Mouse (Mus musculus) left cerebral cortex, adult 11 months (tissue): Measurements from ENCODE around the gene Psors1c2.
"Not testable (repeated sequence)": the region's sequence is repeated elsewhere in the genome, so short reads cannot be mapped to it uniquely, and the experiment has no call there.

ENCODE experiments used
- DNase-seq: peaks from one replicate; pipeline ENCODE4 v3.0.0; 2022; ENCODE audit warnings: low spot score

Psors1c2 gene

DNA sequence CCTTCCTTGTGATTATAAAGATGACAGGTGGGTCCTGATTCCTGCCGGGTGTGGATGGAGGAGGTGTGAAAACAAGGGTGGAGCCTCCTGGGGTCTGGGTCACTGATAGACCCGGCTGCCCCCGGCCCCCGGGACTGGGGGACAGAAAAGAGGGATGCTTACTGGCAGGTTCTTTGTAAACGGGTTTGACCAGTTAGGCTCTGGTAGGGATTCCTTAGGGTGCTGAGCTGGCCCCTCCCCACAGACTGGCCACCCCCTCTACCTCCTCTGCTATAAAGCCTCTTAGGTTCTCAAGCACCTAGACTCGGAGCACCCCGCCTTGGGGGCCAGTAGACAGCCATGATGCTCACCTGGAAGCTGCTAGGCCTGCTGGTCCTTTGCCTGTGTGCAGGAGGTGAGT lies at the start of gene Psors1c2:
Psors1c2 (plus strand) TSS at position 301 of the 400 bp plus-strand sequence.
- DNase-seq = no peak

GRCm38 (mm10) chr17:35484066-35484465 lies 48.9 kb upstream of the Psors1c2 start:
- DNase-seq = peak; percentile 9

GRCm38 (mm10) chr17:35485702-35486101 lies 47.3 kb upstream of the Psors1c2 start:
- DNase-seq = no peak

GRCm38 (mm10) chr17:35486726-35487125 lies 46.3 kb upstream of the Psors1c2 start:
- DNase-seq = no peak

DNA sequence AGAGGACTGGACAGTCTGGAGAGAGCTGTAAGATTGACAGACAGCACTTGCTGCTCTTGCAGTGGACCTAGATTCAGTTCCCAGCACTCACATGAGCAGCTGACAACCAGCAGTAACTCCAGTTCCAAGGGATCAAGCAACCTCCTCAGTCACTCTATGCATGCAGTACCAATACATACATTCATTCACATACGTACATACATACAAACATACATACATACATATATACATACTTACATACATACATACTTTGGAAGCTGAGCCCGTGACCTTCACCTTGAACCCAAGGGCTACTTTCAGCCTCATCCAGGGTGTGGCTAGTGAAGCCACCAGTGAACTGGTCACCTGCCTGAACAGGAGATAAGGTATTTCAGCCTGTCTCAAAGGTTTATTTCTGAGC lies 45.0 kb upstream of the Psors1c2 start:
- no peak for DNase-seq

DNA sequence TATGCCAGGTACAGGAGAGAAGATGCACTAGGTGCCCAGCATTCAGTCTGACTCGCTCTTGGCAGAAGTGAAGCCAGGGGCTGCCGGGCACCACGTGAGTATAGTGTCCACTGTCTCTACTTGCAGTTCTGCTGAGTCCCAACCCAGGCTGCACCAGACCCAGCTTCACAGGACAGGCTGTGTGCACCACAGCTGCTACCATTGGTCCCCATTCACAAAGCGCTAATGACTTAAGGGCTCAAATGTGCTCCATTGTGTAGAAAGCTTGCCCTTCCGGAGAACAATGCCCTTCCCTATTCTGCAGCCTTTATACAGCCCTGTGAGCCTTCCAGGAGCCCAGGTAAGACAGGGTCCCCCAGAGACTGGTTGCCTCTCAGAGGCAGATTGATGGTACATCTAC lies 42.7 kb upstream of the Psors1c2 start:
- DNase-seq = no peak

DNA sequence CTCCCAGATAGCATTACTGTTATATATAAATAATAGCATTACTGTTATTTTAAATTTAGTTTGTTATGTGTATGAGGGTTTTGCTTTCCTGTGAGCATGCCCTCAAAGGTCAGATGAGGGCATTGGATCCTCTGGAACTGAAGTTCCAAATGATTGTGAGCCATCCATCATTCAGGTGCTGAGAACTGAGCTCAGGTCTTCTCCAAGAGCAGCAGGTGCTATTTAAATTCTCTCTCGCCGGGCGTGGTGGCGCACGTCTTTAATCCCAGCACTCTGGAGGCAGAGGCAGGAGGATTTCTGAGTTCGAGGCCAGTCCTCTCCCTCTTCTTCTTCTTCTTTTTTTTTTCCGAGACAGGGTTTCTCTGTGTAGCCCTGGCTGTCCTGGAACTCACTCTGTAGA lies 35.9 kb upstream of the Psors1c2 start:
- DNase-seq = no peak

GRCm38 (mm10) chr17:35502226-35502625 lies 30.8 kb upstream of the Psors1c2 start:
- DNase-seq = no peak

DNA sequence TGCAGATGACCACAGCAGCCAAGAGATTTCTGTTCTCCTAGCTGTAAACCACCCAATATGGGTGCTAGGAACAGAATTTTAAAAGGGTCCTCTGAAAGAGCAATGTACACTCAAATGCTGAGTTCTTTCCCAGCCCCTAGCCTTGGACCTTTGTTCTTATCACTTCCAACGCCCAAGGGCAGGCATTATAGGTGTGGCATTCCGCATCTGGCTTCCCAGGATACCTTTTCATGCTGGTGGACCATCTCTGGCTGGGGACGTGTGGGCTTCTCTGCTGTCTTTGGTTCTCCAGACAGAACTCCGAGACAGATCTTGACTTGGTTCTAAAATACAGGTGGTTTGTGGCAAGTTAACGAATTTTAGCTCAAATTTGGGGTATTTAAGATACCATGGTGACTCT lies 30.2 kb upstream of the Psors1c2 start:
- DNase-seq = no peak

GRCm38 (mm10) chr17:35503849-35504248 lies 29.2 kb upstream of the Psors1c2 start:
- no peak for DNase-seq

DNA sequence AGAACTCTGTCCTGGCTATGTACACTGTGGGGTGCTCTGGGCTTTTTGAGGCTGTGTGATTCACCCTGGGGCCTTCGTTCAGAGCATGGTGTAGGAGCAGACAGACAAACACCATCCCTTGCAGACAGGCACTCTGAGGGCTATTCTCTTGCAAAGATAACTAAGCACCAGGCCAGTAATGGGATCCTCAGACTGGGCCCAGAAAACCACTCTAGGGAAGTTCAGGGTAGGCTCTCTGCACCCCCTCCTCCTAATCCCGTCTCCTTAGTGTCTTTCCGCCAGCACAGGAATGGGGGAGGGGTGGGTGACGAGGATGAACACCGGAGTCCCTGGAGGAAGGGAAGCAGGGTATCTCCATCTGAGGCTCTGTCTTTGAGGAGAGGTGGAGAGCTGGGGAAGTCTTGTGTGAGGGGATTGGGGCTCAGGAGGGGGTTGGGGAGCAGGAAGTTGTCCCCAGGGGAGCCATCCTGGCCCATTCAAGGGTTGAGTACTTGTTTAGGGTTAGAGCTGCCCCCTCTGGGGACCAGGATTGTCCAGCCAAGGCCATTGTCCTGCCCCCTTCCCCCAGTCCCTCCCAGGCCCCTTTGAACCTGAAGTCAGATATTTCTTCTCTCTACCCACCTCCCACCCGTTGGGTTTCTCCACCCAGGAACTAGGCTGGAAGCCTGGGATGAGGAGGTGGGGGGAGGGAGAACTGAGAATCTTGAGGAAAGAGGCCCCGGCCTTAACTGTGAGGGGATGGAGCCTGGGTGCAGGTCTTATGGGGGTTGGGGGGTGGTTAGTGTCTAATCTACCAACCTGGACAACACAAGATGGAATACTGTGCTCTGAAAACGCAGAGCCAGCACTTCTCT lies 28.1 kb upstream of the Psors1c2 start:
- DNase-seq = no peak

GRCm38 (mm10) chr17:35505776-35506175 lies 27.2 kb upstream of the Psors1c2 start, which contains the start of gene Pou5f1:
Pou5f1 (plus strand) TSS chr17:35506018.
- DNase-seq = no peak

GRCm38 (mm10) chr17:35506881-35507280 lies 26.1 kb upstream of the Psors1c2 start:
- no peak for DNase-seq

DNA sequence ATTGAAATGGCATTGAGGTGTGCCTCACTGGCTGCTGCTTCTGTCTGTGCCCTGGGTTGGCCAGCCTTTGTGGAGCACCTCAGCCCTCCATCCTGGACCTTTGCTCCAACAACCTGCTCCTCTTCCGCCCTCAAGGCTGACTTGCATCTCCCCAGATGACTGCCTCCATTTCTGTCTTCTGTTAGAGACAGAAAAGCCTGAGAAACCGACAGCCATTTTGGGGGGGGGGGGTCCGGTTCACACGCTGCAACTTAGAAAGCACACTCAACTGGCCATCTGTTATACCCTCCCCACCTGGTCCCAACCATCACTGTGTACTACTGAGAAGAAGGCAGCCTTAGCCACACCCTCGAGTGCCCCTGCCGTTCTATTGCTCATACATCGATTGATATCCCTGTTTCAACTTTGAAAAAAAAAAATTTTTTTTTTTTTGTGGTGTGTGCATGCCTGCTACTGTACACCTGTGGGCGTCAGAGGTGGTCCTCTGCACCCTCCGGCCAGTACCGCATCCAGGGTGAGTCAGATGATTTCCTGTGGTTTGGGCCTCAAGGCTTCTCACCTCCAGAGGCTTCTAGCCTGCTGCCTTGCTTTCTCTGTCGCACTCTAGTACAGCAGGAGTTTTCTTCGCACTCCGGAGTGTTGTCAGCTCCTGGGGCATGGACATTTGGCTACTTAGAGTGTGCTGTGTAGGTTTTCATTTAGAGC lies 25.3 kb upstream of the Psors1c2 start:
- DNase-seq = no peak

DNA sequence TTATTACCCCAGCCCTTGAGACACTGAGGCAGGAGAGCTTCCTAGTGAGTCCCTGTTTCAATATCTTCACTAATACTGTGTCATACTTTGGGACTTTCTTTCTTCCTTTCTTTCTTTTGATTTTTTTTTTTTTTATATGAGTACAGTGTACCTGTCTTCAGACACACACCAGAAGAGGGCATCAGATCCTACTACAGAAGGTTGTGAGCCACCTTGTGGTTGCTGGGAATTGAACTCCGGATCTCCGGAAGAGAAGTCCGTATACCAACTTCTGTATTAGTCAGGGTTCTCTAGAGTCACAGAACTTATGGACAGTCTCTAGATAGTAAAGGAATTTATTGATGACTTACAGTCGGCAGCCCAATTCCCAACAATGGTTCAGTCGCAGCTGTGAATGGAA lies 24.7 kb upstream of the Psors1c2 start:
- not testable (repeated sequence) for DNase-seq

DNA sequence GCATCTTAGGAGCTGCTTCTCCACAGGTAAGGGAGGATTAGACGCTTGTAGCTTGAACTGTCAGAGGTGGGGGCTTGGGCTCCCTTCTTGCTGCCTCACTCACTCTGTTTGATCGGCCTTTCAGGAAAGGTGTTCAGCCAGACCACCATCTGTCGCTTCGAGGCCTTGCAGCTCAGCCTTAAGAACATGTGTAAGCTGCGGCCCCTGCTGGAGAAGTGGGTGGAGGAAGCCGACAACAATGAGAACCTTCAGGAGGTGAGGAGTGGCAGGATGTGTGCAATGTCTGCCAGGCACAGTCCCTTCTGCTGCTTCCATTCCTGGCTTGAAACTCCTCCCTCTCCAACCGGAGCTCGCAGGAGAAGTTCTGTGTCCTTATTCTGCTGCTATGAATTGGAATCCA lies 23.7 kb upstream of the Psors1c2 start:
- no peak for DNase-seq

GRCm38 (mm10) chr17:35512916-35513626 lies 19.9 kb upstream of the Psors1c2 start:
- DNase-seq = no peak

GRCm38 (mm10) chr17:35513886-35514285 lies 19.1 kb upstream of the Psors1c2 start:
- DNase-seq = no peak

- no peak for DNase-seq
Measured at GRCm38 (mm10) chr17:35514756-35515155, 18.2 kb upstream of the Psors1c2 start.

DNA sequence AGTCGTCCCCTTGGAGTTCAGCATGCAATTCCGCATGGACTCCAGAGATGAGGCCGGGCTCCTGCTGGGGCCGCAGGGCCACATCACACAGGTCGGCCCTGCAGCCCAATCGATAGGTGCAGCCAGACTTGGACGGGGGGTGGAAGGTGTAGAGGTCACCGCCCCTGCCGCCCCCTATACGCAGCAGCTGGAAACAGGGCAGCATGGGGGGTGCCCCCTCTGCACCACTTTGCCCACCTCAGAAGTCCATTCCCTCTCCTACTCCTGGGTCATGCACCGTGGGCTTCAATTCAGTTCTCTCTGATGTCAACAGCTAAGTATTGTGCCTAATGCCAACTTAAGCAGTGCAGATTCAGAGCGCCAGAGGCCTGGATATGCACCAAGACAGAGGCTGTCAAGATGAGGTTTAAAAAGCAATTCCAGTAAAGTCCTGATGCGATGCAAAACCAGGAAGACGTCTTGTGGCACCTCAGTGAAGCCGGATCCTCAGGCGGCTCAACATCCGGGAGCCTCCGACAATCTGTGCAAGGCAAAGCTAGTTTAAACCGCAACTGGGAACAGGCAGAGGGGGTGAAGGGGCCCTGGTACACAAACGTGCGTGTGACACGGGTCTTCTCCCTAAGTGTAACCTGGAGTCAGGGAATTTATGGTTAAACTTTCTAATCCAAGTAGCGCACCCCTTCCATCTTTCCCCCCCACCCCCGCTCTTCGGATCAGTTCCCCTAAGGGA lies 16.9 kb upstream of the Psors1c2 start:
- DNase-seq = no peak

DNA sequence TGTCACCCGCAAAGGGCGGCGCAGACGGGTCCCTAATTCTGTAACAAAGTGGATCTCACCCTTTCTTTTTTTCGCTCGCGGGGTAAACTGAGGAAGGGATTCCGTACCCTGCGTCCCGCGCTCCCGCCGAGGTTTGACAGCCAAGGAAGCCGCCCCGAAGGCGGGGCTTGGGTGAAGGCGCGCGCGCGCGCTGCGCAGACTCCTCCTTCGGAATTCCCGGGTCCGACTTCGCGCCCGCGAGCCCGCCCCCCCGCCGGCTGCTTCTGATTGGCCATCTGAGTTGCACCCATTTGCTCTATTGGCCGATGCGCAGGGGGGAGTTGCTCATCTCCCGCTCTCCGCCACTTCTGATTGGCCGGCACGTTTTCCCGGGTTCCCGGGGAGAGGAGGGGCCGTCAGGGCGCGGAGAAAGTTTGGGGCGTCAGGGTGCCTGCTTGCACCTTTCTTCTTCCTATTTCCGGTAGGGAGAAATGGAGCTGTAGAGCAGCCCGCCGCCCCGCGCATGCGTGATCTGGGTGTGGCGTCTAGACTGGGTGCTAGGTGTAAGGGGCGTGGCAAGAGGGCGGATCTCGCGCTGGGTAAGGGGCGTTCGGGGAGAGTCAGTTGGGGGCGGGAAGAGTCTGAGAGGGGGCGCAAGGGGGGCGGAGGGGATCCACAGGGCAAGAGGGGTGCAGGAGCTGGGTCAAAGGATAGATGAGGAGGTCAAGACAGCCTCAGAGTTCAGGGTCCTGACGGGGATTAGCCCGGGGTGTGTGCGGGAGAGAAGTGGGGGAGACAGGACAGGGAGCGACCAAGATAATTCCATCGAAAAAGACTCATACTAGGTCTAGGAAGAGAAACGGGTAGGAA lies 16.1 kb upstream of the Psors1c2 start, which contains the start of the genes Tcf19 and Cchcr1:
Tcf19 (minus strand) TSS at position 173 of the 849 bp plus-strand sequence.
Cchcr1 (plus strand) TSS at position 449 of the 849 bp plus-strand sequence.
- peak; percentile 87 for DNase-seq
